Mouse (Mus musculus) forebrain, embryonic 11.5 days (tissue): ENCODE measurements around the gene Ube2v1. TPM values are rescaled to one million over a fixed set of nuclear protein-coding genes. Genes with fewer than 3 reads are reported as not detected.

ENCODE experiments used
- ATAC-seq: fragments of 200-750 bp; cut with Nextera tagmentation; replicated peaks from 2 replicates; pipeline ENCODE4 v1.8.0; 2017; ENCODE audit warnings: moderate TSS enrichment; ENCODE audit not compliant: low FRiP score
- DNase-seq: peaks from one replicate; pipeline ENCODE4 v3.0.0-alpha.2; 2017; ENCODE audit warnings: low spot score
- H3K27ac ChIP-seq: fragments of 300-500 bp; sonication (generic); 2 replicates; pipeline ENCODE4 v1.5.1; 2014; ENCODE audit warnings: low read depth, low read length
- H3K27me3 ChIP-seq: fragments of 300-500 bp; sonication (generic); 2 replicates; pipeline ENCODE4 v1.6.1; 2014; ENCODE audit warnings: mild to moderate bottlenecking, low read length, mixed read lengths; ENCODE audit not compliant: control insufficient read depth, insufficient read depth
- H3K36me3 ChIP-seq: fragments of 300-500 bp; sonication (generic); 2 replicates; pipeline ENCODE4 v1.6.1; 2014; ENCODE audit warnings: mild to moderate bottlenecking, low read length, moderate library complexity, mixed read lengths; ENCODE audit not compliant: control insufficient read depth, insufficient read depth
- H3K4me1 ChIP-seq: fragments of 300-500 bp; sonication (generic); replicated peaks from 2 replicates; pipeline ENCODE4 v1.6.1; 2014; ENCODE audit warnings: low read length, mixed read lengths; ENCODE audit not compliant: control insufficient read depth, insufficient read depth
- H3K4me2 ChIP-seq: fragments of 300-500 bp; sonication (generic); 2 replicates; pipeline ENCODE4 v1.6.1; 2014; ENCODE audit warnings: low read depth, mild to moderate bottlenecking, low read length, moderate library complexity, mixed read lengths; ENCODE audit not compliant: severe bottlenecking
- H3K4me3 ChIP-seq: fragments of 300-500 bp; sonication (generic); 2 replicates; pipeline ENCODE4 v1.5.1; 2014; ENCODE audit warnings: low read depth, low read length
- H3K9ac ChIP-seq: fragments of 300-500 bp; sonication (generic); 2 replicates; pipeline ENCODE4 v1.6.1; 2014; ENCODE audit warnings: low read length
- H3K9me3 ChIP-seq: fragments of 300-500 bp; sonication (generic); 2 replicates; pipeline ENCODE4 v1.6.1; 2016; ENCODE audit warnings: low read length, mixed read lengths; ENCODE audit not compliant: control insufficient read depth
- WGBS: fragments of 180-500 bp; shearing (Covaris S2); extraction: QIAGEN DNeasy Blood & Tissue Kit; methylation state at CpG from one replicate; pipeline ENCODE4 v1.1.7; 2014; 5-methylcytosine and 5-hydroxymethylcytosine counted together
- polyA plus RNA-seq: library from polyadenylated mRNA; unstranded; fragments of >200 nt; fragmentation: Nextera tagmentation; extraction: Ambion mirVana; gene quantifications from 2 replicates; pipeline ENCODE4 v1.2.1, GENCODE M21; 2014

The Ube2v1 gene
- polyA plus RNA-seq, 1 experiment from 2014 or later: 333 TPM

GRCm38 (mm10) chr2:167583161-167583952, 48.5 kb downstream of the Ube2v1 start:
- Histone ChIP-seq H3K4me3 (no peak overlapping the region), H3K9me3 (no peaks in the 10 kb centered on the region), H3K36me3 (no peaks in the 10 kb centered on the region), H3K4me2 (no peak overlapping the region), H3K27ac (no peak overlapping the region), H3K27me3 (no peaks in the 10 kb centered on the region), H3K4me1 (0 out of 2 replicates have a peak, but pooled peaks cover 2% of the 10 kb centered on the region), H3K9ac (no peak overlapping the region)
- no peak for ATAC-seq
- no peak for DNase-seq
- 57% methylated on average over 10 of the region's 10 CpGs for WGBS

DNA sequence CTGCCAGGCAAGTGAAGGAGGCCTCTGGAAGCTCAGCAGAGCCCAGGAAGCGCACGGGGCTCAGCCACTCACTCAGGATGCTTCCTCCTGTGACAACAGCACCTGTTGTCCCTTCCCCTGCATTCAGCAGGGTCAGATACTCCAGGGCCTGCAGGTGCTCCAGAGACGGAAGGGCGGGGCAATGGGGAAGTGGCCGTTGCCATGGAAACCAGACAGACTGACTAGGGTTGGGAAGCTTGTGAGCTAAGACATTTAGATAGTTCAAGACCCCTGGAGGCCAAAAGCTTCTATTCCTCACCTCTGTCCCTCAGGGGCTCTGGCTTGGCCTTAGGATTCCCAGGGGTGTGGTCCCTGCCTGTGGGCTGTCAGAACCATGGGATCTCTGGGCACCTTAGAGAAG, 53.4 kb downstream of the Ube2v1 start:
- no peak for DNase-seq
- Histone ChIP-seq H3K36me3 (no peaks in the 10 kb centered on the region), H3K27ac (no peak overlapping the region), H3K9ac (no peak overlapping the region), H3K9me3 (no peaks in the 10 kb centered on the region), H3K27me3 (no peaks in the 10 kb centered on the region), H3K4me2 (no peak overlapping the region), H3K4me1 (no peaks in the 10 kb centered on the region), H3K4me3 (no peak overlapping the region)
- no peak for ATAC-seq
- 31% methylated on average over 5 of the region's 5 CpGs for WGBS

DNA sequence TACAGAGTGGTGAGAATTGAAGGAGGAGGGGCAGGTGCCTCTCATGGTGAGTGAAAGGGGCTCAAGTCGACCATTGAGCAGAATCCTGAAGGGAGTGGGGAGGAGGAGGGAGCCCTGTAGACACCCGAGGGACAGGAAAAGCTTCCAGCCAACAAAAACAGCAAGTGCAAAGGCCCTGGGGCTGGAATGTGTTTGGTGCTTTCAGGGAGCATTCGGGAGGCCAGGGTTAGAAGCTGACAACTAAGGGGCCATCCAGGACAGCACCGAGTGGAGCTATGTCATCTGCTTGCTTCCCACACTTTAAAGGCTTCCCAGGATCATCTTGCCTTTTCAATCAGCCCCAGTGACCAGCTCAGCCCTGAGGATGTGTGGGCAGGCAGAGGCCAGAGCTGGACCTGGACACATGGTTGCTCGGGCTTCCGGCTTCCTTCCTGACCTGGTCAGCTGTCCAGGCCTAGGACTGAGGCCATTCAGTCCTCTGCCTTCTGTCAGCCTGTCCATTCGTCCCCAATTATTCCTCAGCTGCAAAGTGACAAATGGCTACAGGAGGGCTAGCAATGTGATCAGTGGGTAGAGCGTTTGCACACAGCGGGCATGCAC, 54.6 kb downstream of the Ube2v1 start:
- no peaks in the 10 kb centered on the region for H3K4me1 ChIP-seq
- H3K9ac ChIP-seq: no peak overlapping the region
- no peak overlapping the region for H3K27ac ChIP-seq
- ATAC-seq (no peak), DNase-seq (no peak)
- no peaks in the 10 kb centered on the region for H3K9me3 ChIP-seq
- no peaks in the 10 kb centered on the region for H3K27me3 ChIP-seq
- H3K4me3 ChIP-seq: no peak overlapping the region
- no peaks in the 10 kb centered on the region for H3K36me3 ChIP-seq
- H3K4me2 ChIP-seq: no peak overlapping the region
- WGBS: 64% methylated on average over 9 of the region's 9 CpGs

DNA sequence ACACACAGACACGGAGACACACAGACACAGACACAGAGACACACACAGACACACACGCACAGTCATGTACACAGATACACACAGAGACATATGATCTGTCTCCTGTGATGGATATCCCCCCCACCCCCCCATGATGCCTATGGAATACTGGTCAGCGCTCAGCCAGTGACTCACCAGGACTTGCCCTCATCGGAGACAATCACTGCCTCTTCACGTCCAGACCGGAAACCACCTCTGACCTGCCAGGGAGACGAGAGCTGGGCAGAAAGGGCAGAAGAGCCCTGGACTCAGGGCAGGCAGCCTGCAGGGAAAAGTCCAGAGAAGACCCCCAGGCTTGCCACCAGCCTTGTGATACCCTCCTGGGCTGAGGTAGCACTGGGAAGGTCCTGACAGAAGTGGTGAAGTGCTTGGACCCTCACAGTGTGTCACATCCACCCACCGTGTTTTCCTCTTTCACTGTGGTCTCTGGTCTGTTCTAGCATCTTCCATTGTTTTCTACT, 55.7 kb downstream of the Ube2v1 start:
- DNase-seq (no peak), ATAC-seq (no peak)
- H3K9ac ChIP-seq: no peak overlapping the region
- H3K4me1 ChIP-seq: no peaks in the 10 kb centered on the region
- H3K4me3 ChIP-seq: no peak overlapping the region
- 88% methylated on average over 8 of the region's 8 CpGs for WGBS
- H3K27ac ChIP-seq: no peak overlapping the region
- H3K9me3 ChIP-seq: no peaks in the 10 kb centered on the region
- no peak overlapping the region for H3K4me2 ChIP-seq
- H3K27me3 ChIP-seq: no peaks in the 10 kb centered on the region
- H3K36me3 ChIP-seq: no peaks in the 10 kb centered on the region

DNA sequence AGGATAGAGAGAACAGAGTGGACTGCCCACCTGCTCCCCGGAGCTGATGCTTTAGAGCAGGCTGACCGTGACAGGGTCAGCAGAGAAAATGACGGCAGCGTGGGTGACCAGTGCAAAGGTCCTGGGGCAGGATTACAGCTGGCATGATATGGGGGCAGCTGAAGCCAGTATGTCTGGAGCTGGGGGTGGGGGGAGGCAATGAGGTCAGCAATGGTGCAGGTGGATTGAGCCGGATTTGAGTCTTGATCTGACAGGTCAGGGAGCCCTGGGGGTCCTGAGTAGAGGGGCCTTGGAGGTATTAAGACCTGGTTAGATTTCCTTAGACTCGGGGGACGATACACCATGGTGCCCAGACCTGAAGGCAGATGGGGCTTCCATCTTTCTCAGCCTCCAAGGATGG, 56.3 kb downstream of the Ube2v1 start:
- Histone ChIP-seq H3K9ac (no peak overlapping the region), H3K4me1 (no peaks in the 10 kb centered on the region), H3K4me2 (no peak overlapping the region), H3K27ac (no peak overlapping the region), H3K9me3 (no peaks in the 10 kb centered on the region), H3K27me3 (no peaks in the 10 kb centered on the region), H3K36me3 (no peaks in the 10 kb centered on the region), H3K4me3 (no peak overlapping the region)
- 85% methylated on average over 7 of the region's 7 CpGs for WGBS
- no peak for DNase-seq
- no peak for ATAC-seq

DNA sequence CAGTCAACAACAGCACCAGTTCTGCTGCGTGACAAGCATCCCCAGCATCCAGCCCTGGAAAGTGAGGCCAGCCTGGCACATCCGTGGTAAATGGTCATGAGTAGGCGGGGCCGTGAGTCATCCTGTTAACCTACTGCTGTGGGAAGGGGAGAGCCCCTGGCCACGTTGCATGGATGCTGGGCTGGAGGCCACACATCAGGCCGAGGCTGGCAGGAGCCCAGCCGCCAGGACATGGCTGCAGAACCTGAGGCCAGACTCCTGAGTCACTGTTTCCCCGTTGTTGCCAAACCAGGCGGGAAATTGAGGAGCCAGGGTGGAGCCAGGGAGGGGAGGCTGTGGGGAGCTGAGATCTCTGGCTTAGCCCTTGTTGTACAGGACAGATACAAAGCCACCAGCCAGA, 57.1 kb downstream of the Ube2v1 start:
- H3K4me1 ChIP-seq: no peaks in the 10 kb centered on the region
- H3K36me3 ChIP-seq: no peaks in the 10 kb centered on the region
- 70% methylated on average over 9 of the region's 9 CpGs for WGBS
- no peak overlapping the region for H3K9ac ChIP-seq
- no peak overlapping the region for H3K27ac ChIP-seq
- DNase-seq: no peak
- no peak overlapping the region for H3K4me2 ChIP-seq
- no peak overlapping the region for H3K4me3 ChIP-seq
- no peaks in the 10 kb centered on the region for H3K9me3 ChIP-seq
- no peaks in the 10 kb centered on the region for H3K27me3 ChIP-seq
- no peak for ATAC-seq

DNA sequence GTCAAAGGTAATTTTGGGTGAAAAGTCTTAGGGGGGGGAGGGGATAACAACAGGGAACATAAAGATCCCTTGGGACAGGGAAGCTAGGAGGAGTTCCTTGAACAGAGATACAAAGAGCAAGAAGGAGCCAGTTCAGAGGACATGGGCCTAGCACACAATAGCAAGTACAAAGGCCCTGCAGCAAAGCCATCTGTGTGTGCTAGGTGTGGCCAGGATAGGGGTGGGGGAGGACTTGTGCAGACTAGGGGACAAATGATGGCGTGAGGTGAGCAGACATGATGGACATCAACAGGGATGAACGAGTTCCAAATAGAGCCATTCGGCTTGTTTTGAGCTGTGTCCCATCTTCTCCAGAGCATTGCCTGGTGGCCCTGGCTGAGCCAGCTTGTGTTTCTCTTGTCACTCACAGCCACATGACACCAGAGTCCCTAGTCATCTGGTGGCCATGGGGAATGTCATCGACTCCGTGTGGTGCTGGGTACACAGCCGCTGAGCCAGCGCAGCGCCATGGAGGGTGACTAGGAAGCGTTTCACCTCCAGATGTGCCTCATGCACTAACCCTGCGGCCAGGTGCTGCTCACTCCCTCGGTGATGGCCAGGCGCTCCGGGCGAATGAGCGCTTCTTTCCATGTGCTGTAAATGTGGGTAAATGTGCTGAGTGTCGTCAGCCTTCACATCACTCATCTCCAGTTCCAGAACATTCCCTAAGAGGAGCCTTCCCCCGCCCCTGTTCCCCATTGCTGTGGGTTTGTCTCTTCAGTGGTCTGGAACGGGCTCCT, 60.3 kb downstream of the Ube2v1 start:
- WGBS: 90% methylated on average over 18 of the region's 18 CpGs
- no peak for ATAC-seq
- no peak overlapping the region for H3K4me2 ChIP-seq
- no peak for DNase-seq
- H3K9ac ChIP-seq: no peak overlapping the region
- no peaks in the 10 kb centered on the region for H3K9me3 ChIP-seq
- no peaks in the 10 kb centered on the region for H3K36me3 ChIP-seq
- H3K27ac ChIP-seq: no peak overlapping the region
- no peaks in the 10 kb centered on the region for H3K27me3 ChIP-seq
- H3K4me3 ChIP-seq: no peak overlapping the region
- H3K4me1 ChIP-seq: no peaks in the 10 kb centered on the region

- no peaks in the 10 kb centered on the region for H3K27me3 ChIP-seq
- no peak overlapping the region for H3K4me3 ChIP-seq
- H3K27ac ChIP-seq: no peak overlapping the region
- no peak overlapping the region for H3K9ac ChIP-seq
- ATAC-seq: no peak
- no peaks in the 10 kb centered on the region for H3K36me3 ChIP-seq
- DNase-seq: no peak
- no peaks in the 10 kb centered on the region for H3K4me1 ChIP-seq
- 95% methylated on average over 6 of the region's 6 CpGs for WGBS
- H3K9me3 ChIP-seq: no peaks in the 10 kb centered on the region
- H3K4me2 ChIP-seq: no peak overlapping the region
Measured at GRCm38 (mm10) chr2:167570815-167571214, 61.1 kb downstream of the Ube2v1 start.
